Mouse (Mus musculus): ENCODE results near the gene Sh2d1b1. TPM values are rescaled to one million over a fixed set of nuclear protein-coding genes. Genes with fewer than 3 reads are reported as not detected.

Gene Sh2d1b1
- total RNA-seq, 2 experiments from 2014 or later = not detected

DNA sequence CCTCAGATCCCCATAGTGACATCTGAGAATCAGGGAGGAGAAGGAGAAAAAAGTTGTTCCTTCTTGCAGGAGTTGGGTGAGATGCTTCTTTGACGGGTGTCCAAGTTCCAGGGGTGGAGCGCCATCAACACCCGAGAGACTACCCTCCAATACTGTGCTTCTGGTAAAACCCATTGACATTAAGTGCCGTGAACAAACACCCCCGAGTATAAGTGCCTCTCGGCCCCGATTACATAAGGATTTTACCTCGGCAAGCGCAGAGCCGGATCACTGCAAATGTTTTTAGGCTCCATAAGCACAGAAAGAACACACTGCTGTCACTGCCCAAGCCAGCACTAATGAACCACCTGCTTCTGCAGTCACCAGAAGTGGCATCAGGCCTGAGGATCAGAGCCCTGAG is 45.9 kb downstream of the Sh2d1b1 start:
- no peak for DNase-seq (ENCODE audit: low spot score)

DNA sequence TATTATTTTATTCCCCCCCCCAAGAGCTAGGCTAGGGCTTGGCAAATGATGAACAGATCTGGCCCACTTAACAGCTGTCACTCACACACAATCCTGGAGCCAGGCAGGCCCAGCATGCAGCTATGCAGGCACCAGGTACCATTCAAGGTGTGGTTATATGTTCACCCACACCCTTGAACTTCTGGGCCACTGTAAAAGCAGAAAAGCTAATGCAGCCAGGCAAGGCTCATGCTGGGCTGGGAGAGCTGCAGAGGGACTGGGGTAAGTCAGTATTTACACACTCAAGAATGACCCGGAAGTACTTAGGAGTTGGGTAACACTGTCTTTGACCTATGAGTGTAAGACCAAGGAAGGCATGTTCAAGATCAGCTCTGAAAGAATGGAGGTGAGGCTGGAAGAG is 47.2 kb downstream of the Sh2d1b1 start:
- no peak for DNase-seq (ENCODE audit: low spot score)

DNA sequence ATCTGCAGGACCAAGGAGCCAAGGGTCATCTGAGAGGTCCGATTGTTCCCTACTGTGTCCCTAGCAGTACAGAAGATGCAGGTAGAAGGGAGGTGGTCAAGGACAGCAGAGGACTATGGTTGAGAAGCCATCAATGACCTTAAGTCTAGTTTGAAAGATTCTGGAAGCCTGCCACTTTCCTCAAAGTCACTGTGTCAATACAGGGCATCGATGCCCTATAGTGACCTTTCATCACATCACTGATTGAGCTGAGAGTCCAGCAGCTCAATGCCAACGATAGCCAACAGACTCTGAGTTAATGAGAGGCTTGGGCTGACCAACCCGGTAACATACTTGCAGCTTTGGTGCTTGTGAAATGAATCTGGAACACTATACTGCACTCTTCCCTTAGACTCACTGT is 48.2 kb downstream of the Sh2d1b1 start:
- DNase-seq (ENCODE audit: low spot score) = no peak

DNA sequence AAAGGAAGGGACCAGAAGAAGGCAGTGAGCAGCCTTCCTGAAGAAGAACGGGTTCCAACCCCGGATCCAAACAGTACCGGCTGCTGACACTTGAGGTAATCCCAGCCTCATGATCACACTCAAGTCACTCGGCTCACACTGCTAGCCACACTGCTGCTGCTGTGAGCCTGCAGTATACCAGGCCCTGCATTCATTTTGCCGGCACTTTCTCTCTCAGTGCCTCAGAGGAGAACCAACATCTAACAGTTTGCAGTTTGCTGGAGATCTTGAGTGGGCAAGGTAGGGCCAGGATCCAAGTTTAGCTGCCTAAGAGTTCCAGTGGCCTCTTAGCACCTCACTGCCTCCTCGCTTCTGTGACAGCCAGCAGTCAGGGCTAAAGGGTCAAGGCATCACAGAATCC is 54.8 kb downstream of the Sh2d1b1 start:
- no peak for DNase-seq (ENCODE audit: low spot score)

DNA sequence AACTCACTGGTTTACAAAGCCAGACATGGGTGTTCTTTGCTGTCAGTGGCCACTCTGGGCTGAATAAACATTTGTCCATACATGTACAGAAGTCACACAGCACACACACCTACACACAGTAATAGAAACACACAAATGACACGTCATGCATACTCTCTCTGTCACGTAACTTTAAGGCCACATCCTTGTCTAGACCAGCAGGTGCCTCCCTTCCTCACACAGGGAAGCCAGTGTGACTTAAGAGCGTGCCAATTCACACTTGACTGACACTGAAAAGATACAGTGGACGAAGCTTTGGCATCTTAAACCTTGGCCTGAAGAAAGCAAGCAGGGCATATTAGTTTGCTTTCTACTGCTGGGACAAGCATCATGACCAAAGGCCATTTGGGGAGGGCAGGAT is 55.7 kb downstream of the Sh2d1b1 start:
- DNase-seq (ENCODE audit: low spot score) = no peak

Other genes starting within 250 kb of the Sh2d1b1 start
- gene Ddr2, start 166.6 kb upstream of the Sh2d1b1 start, total RNA-seq (2021) = 10 to 100 TPM; 10.1 to 15.8 TPM
- gene Uap1, start 102.4 kb upstream of the Sh2d1b1 start, total RNA-seq (2021) = 10 to 100 TPM; 43.4 to 49.7 TPM
- gene Uhmk1, start 61.9 kb upstream of the Sh2d1b1 start, total RNA-seq (2021) = 10 to 100 TPM; 11.7 to 15.6 TPM
- not detected for gene Sh2d1b2, start 44.6 kb upstream of the Sh2d1b1 start, total RNA-seq (2021)
- gene Gm7694, start 29.0 kb downstream of the Sh2d1b1 start, total RNA-seq (2021) = under 1 TPM; 0.39 to 0.76 TPM
- gene Spata46, start 31.5 kb downstream of the Sh2d1b1 start, total RNA-seq (2021) = not detected